Mouse (Mus musculus) MEL (cell line): Measurements from ENCODE around the gene Wdr86. TPM values are rescaled to one million over a fixed set of nuclear protein-coding genes. Genes with fewer than 3 reads are reported as not detected.

Source experiments
- DNase-seq: peaks from one replicate; pipeline ENCODE4 v3.0.0; 2011; ENCODE audit warnings: low read depth, low spot score
- H3K27ac ChIP-seq: 2 replicates; pipeline ENCODE4 v1.5.1; 2012; ENCODE audit warnings: low read depth, mild to moderate bottlenecking, control low read depth, low read length, moderate library complexity; ENCODE audit not compliant: control insufficient read depth
- H3K27me3 ChIP-seq, 2 experiments: fragments of 150-350 bp in 1 of 2; sonication (generic) in 1 of 2; 2 replicates each; pipeline ENCODE4 v1.6.1; 2012; ENCODE audit warnings: low read length in 2 of 2, mild to moderate bottlenecking in 2 of 2, improper control_type of control experiment in 1 of 2, moderate library complexity in 1 of 2; ENCODE audit not compliant: insufficient read depth in 2 of 2, control insufficient read depth in 1 of 2
- H3K36me3 ChIP-seq, 2 experiments: 2 replicates each; pipeline ENCODE4 v1.6.1; 2012 to 2014; ENCODE audit warnings: low read length in 2 of 2, improper control_type of control experiment in 1 of 2, inconsistent platforms in 1 of 2, mild to moderate bottlenecking in 1 of 2; ENCODE audit not compliant: insufficient read depth in 2 of 2, control insufficient read depth in 1 of 2
- H3K4me1 ChIP-seq, 2 experiments: fragments of 150-350 bp in 1 of 2; sonication (generic) in 1 of 2; 2 replicates each; pipeline ENCODE4 v1.6.1; 2012; ENCODE audit warnings: low read length in 2 of 2, improper control_type of control experiment in 1 of 2, mild to moderate bottlenecking in 1 of 2; ENCODE audit not compliant: insufficient read depth in 2 of 2, control insufficient read depth in 1 of 2
- H3K4me3 ChIP-seq, 2 experiments: fragments of 150-350 bp in 1 of 2; sonication (generic) in 1 of 2; 2 replicates each; pipeline ENCODE4 v1.5.1; 2012; ENCODE audit warnings: low read depth in 2 of 2, low read length in 2 of 2, mild to moderate bottlenecking in 2 of 2, moderate library complexity in 2 of 2, control low read depth in 1 of 2, improper control_type of control experiment in 1 of 2; ENCODE audit not compliant: control insufficient read depth in 1 of 2, insufficient read depth in 1 of 2
- H3K79me2 ChIP-seq: 2 replicates; pipeline ENCODE4 v1.6.1; 2012; ENCODE audit warnings: mild to moderate bottlenecking, low read length, moderate library complexity; ENCODE audit not compliant: control insufficient read depth, poor library complexity, insufficient read depth
- H3K9ac ChIP-seq: 2 replicates; pipeline ENCODE4 v1.6.1; 2012; ENCODE audit warnings: low read depth, mild to moderate bottlenecking, control low read depth, low read length, moderate library complexity; ENCODE audit not compliant: control insufficient read depth, poor library complexity, severe bottlenecking
- H3K9me3 ChIP-seq: fragments of 150-350 bp; sonication (generic); replicated peaks from 2 replicates; pipeline ENCODE4 v1.6.1; 2012; ENCODE audit warnings: mild to moderate bottlenecking, low read length, improper control_type of control experiment, moderate library complexity; ENCODE audit not compliant: insufficient read depth
- CTCF ChIP-seq, 3 experiments: IDR thresholded peaks in 2 of 3; conservative IDR thresholded peaks in 1 of 3; 2 replicates each; pipeline ENCODE4 v1.5.1; 2011 to 2012; ENCODE audit warnings: low read length in 3 of 3, low read depth in 2 of 3, mild to moderate bottlenecking in 2 of 3, improper control_type of control experiment in 1 of 3, inconsistent platforms in 1 of 3, mixed read lengths in 1 of 3, moderate library complexity in 1 of 3; ENCODE audit not compliant: control insufficient read depth in 1 of 3, insufficient read depth in 1 of 3, poor library complexity in 1 of 3, severe bottlenecking in 1 of 3
- E2F4 ChIP-seq: IDR thresholded peaks from 2 replicates; pipeline ENCODE4 v1.6.1; 2011; ENCODE audit warnings: low read depth, low read length, improper control_type of control experiment, borderline replicate concordance
- EP300 ChIP-seq, 2 experiments: IDR thresholded peaks; 2 replicates each; pipeline ENCODE4 v1.6.1; 2011; ENCODE audit warnings: improper control_type of control experiment in 2 of 2, low read length in 2 of 2, low read depth in 1 of 2, mild to moderate bottlenecking in 1 of 2
- MAFK ChIP-seq: IDR thresholded peaks from 2 replicates; pipeline ENCODE4 v1.6.1; 2011; ENCODE audit warnings: low read depth, mild to moderate bottlenecking, low read length, improper control_type of control experiment, borderline replicate concordance
- NRF1 ChIP-seq: IDR thresholded peaks from 2 replicates; pipeline ENCODE4 v1.6.1; 2014; ENCODE audit warnings: low read depth, mild to moderate bottlenecking, inconsistent platforms, low read length, improper control_type of control experiment, moderate library complexity; ENCODE audit not compliant: poor library complexity, insufficient read depth, severe bottlenecking
- POLR2A ChIP-seq, 2 experiments: IDR thresholded peaks; 2 replicates each; pipeline ENCODE4 v1.6.1; 2011 to 2012; ENCODE audit warnings: low read length in 2 of 2, mild to moderate bottlenecking in 2 of 2, control low read depth in 1 of 2, improper control_type of control experiment in 1 of 2, low read depth in 1 of 2, moderate library complexity in 1 of 2; ENCODE audit not compliant: control insufficient read depth in 1 of 2, insufficient read depth in 1 of 2, poor library complexity in 1 of 2
- POLR2AphosphoS5 ChIP-seq: IDR thresholded peaks from 2 replicates; pipeline ENCODE4 v1.6.1; 2012; ENCODE audit warnings: low read depth, borderline replicate concordance, mild to moderate bottlenecking, inconsistent platforms, low read length, moderate library complexity, mixed read lengths
- RAD21 ChIP-seq: IDR thresholded peaks from 2 replicates; pipeline ENCODE4 v1.6.1; 2011; ENCODE audit warnings: mild to moderate bottlenecking, low read depth, low read length, improper control_type of control experiment
- SMC3 ChIP-seq: IDR thresholded peaks from 2 replicates; pipeline ENCODE4 v1.6.1; 2011; ENCODE audit warnings: low read depth, low read length, improper control_type of control experiment
- TBP ChIP-seq: IDR thresholded peaks from 2 replicates; pipeline ENCODE4 v1.8.0; 2011; ENCODE audit warnings: low read depth, low read length, improper control_type of control experiment
- USF1 ChIP-seq: IDR thresholded peaks from 2 replicates; pipeline ENCODE4 v1.6.1; 2014; ENCODE audit warnings: low read depth, mild to moderate bottlenecking, inconsistent platforms, low read length, improper control_type of control experiment, moderate library complexity
- USF2 ChIP-seq, 2 experiments: IDR thresholded peaks; 2 replicates each; pipeline ENCODE4 v1.6.1; 2011 to 2012; ENCODE audit warnings: improper control_type of control experiment in 2 of 2, low read length in 2 of 2, borderline replicate concordance in 1 of 2, inconsistent platforms in 1 of 2, low read depth in 1 of 2, mild to moderate bottlenecking in 1 of 2; ENCODE audit not compliant: insufficient read depth in 1 of 2
- ZNF384 ChIP-seq: IDR thresholded peaks from 2 replicates; pipeline ENCODE4 v1.6.1; 2012; ENCODE audit warnings: low read depth, mild to moderate bottlenecking, inconsistent platforms, low read length, improper control_type of control experiment
- polyA plus RNA-seq, 2 experiments: library from polyadenylated mRNA; stranded (reverse) in 1 of 2; unstranded in 1 of 2; fragments of >175 nt in 1 of 2; fragments of >200 nt in 1 of 2; gene quantifications; 2 replicates each; pipeline versions ENCODE4 v1.2.1 to v1.2.4; 2012; ENCODE audit warnings: low replicate concordance in 2 of 2, low read depth in 1 of 2; ENCODE audit not compliant: insufficient read length in 2 of 2, insufficient read depth in 1 of 2, missing spikeins in 1 of 2
- total RNA-seq: library from RNA; depleted of rRNA; stranded (reverse); fragments of 300-350 nt; gene quantifications from 2 replicates; pipeline ENCODE4 v1.2.3, GENCODE M21; 2012; rRNA removed

Wdr86 gene
- 0.07 TPM in 1 of 2 replicates, not detected in the other for total RNA-seq
- polyA plus RNA-seq: not detected

- Histone ChIP-seq H3K9ac (no peak within 1 kb of the TSS), H3K9me3 (no peaks in the 10 kb centered on the region), H3K27me3 (no peaks in the 10 kb centered on the region), H3K4me1 (peaks cover 0 to 6% of the 10 kb centered on the region in 2 experiments; a peak in 1 of 4 replicates), H3K4me3 (no peak within 1 kb of the TSS), H3K36me3 (no peaks in the 10 kb centered on the region), H3K79me2 (no peaks in the 10 kb centered on the region), H3K27ac (no peak within 1 kb of the TSS)
- no peak for TF ChIP-seq EP300 (IDR thresholded peaks at IDR 0.05; ENCODE audit: low read depth in 1 of 2, low read length in 2 of 2)
- TF ChIP-seq MAFK: no peak
- TF ChIP-seq POLR2A (IDR thresholded peaks at IDR 0.05; ENCODE audit: control insufficient read depth in 1 of 2, insufficient read depth in 1 of 2, low read depth in 1 of 2, low read length in 2 of 2, poor library complexity in 1 of 2): peak in 1 of 2 experiments; percentile 11; a peak in 1 of 4 replicates
- no peak for TF ChIP-seq USF2 (IDR thresholded peaks at IDR 0.05; ENCODE audit: borderline replicate concordance in 1 of 2, insufficient read depth in 1 of 2, low read depth in 1 of 2, low read length in 2 of 2)
- no peak for DNase-seq
Measured at GRCm38 (mm10) chr5:24730488-24730871, at the start of gene Wdr86. TSS of gene Wdr86 (minus strand) at chr5:24730727.

DNA sequence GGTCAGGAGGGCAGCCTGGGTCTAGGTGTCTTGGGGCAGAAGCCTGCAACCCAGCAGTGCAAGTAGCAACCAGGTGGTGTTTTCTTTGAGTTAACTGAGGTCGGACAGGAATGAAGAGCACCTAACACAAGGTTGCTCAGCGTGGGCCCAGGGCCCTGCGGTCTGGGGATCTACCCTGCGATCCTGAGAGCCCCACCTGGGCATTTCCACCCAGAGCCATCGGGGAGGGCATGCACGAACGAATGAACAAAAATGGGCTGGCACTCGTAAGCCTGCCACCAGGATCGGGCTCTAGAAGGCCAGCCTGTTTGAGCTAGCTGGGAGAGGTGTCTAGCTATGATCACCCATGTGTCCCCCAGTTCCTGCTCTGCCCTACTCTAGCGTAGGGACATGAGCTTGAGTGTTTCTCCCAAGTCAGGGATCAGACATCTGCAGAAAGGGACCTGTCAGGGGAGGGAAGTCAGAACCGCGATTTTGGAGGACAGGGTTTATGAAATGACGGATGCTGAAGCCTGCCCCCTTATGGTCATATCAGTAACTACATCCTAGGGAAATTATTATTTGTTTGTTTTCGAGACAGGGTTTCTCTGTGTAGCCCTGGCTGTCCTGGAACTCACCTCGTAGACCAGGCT lies 49.5 kb upstream of the Wdr86 start:
- DNase-seq: peak; percentile 68
- TF ChIP-seq SMC3 (peak; percentile 46), CTCF (IDR thresholded peaks at IDR 0.05 in 2 of 3, conservative IDR thresholded peaks at IDR 0.05 in 1 of 3; ENCODE audit: control insufficient read depth in 1 of 3, insufficient read depth in 1 of 3, low read depth in 2 of 3, low read length in 3 of 3, poor library complexity in 1 of 3, severe bottlenecking in 1 of 3) (peak in 2 of 3 experiments; percentile 30 to 38; a peak in 3 of 6 replicates), RAD21 (peak; percentile 22), ZNF384 (no peak), NRF1 (no peak)
- H3K79me2 ChIP-seq: no peaks in the 10 kb centered on the region
- H3K4me1 ChIP-seq: no peaks in the 10 kb centered on the region; a peak in 1 of 4 replicates
- no peak overlapping the region; a peak in 1 of 4 replicates for H3K4me3 ChIP-seq
- no peak overlapping the region for H3K27ac ChIP-seq
- no peaks in the 10 kb centered on the region for H3K36me3 ChIP-seq
- H3K9me3 ChIP-seq: no peaks in the 10 kb centered on the region
- H3K27me3 ChIP-seq: no peaks in the 10 kb centered on the region; a peak in 1 of 4 replicates
- H3K9ac ChIP-seq: no peak overlapping the region

DNA sequence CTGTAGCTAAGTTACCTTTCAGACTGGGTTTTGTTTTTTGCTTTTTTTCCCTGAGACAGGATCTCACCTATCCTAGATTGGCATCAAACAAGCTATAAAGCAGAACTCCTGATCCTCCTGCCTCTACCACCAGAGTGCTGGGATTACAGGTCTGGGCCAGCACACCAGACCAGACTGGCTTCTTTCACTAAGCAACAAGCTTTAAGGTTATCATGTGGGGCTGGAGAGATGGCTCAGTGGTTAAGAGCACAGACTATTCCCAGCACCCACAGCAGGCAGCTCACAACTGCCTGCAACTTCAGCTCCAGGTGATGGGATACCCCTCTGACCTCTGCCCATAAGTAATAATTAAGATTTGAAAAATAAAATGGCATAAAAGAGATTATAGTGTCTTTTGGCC lies 48.8 kb upstream of the Wdr86 start:
- Histone ChIP-seq H3K27me3 (no peaks in the 10 kb centered on the region; a peak in 1 of 4 replicates), H3K4me3 (no peak overlapping the region), H3K79me2 (no peaks in the 10 kb centered on the region), H3K4me1 (no peaks in the 10 kb centered on the region; a peak in 1 of 4 replicates), H3K27ac (no peak overlapping the region), H3K36me3 (no peaks in the 10 kb centered on the region), H3K9me3 (no peaks in the 10 kb centered on the region), H3K9ac (no peak overlapping the region)
- no peak for DNase-seq
- TF ChIP-seq RAD21: no peak
- TF ChIP-seq POLR2AphosphoS5: no peak
- TF ChIP-seq MAFK: no peak
- no peak for TF ChIP-seq TBP
- no peak for TF ChIP-seq E2F4
- no peak for TF ChIP-seq USF1
